Mouse (Mus musculus) erythroblast, embryonic 14.5 days (primary cell): Measurements from ENCODE around the gene Siah1a. TPM values are rescaled to one million over a fixed set of nuclear protein-coding genes. Genes with fewer than 3 reads are reported as not detected.

Experiments
- H3K27me3 ChIP-seq: 2 replicates; pipeline ENCODE4 v1.6.1; 2012; ENCODE audit warnings: inconsistent platforms; ENCODE audit not compliant: control insufficient read depth
- H3K36me3 ChIP-seq: 2 replicates; pipeline ENCODE4 v1.6.1; 2012; ENCODE audit warnings: mild to moderate bottlenecking, inconsistent platforms; ENCODE audit not compliant: control insufficient read depth
- H3K4me1 ChIP-seq: 2 replicates; pipeline ENCODE4 v1.6.1; 2012; ENCODE audit warnings: inconsistent platforms; ENCODE audit not compliant: control insufficient read depth
- H3K4me3 ChIP-seq: replicated peaks from 2 replicates; pipeline ENCODE3; 2012; ENCODE audit warnings: moderate library complexity, mild to moderate bottlenecking, inconsistent platforms
- H3K9me3 ChIP-seq: 2 replicates; pipeline ENCODE4 v1.6.1; 2012; ENCODE audit warnings: low read length, inconsistent platforms, mixed read lengths; ENCODE audit not compliant: control insufficient read depth
- GATA1 ChIP-seq: IDR thresholded peaks from 2 replicates; pipeline ENCODE4 v1.6.1; 2012; ENCODE audit warnings: low read length, inconsistent platforms, mixed read lengths
- TAL1 ChIP-seq: IDR thresholded peaks from 3 replicates; pipeline ENCODE4 v1.6.1; 2012; ENCODE audit warnings: low read length, inconsistent platforms, mixed read lengths
- polyA plus RNA-seq: library from polyadenylated mRNA; stranded (reverse); fragments of >175 nt; gene quantifications from 2 replicates; pipeline ENCODE4 v1.2.3, GENCODE M21; 2012

Siah1a gene
- polyA plus RNA-seq, 1 experiment = 0.97 TPM

DNA sequence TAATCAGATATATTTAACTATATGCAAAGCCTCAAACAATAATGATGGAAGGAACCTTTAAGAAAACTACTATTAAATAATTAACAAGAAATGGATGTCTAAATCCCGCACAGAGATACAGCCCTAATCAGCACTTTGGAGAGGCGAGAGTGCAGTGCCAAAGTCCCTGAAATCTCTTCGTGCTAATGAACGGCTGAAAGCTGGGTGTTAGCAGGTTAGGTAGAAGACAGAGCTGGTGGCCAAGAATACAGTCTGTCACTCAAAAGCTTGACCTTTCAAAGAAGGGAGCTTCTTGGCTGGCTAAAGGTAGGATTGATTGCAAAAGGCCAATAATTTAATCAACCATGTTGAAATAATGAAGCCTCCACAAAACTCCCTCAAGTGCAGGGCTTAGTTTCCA is 11.6 kb downstream of the Siah1a start:
- Histone ChIP-seq H3K27me3 (no peaks in the 10 kb centered on the region), H3K4me3 (no peak overlapping the region), H3K4me1 (peaks cover 36% of the 10 kb centered on the region), H3K36me3 (peaks cover 3% of the 10 kb centered on the region), H3K9me3 (no peaks in the 10 kb centered on the region)
- TF ChIP-seq GATA1 (no peak), TAL1 (no peak)

- peaks cover 23% of the 10 kb centered on the region for H3K36me3 ChIP-seq
- no peak for TF ChIP-seq TAL1
- no peak overlapping the region for H3K4me3 ChIP-seq
- no peaks in the 10 kb centered on the region for H3K27me3 ChIP-seq
- H3K9me3 ChIP-seq = no peaks in the 10 kb centered on the region
- H3K4me1 ChIP-seq = peaks cover 33% of the 10 kb centered on the region
Observed at GRCm38 (mm10) chr8:86730860-86731259, 14.9 kb downstream of the Siah1a start.

- TF ChIP-seq GATA1 (no peak), TAL1 (no peak)
- Histone ChIP-seq H3K4me3 (no peak overlapping the region), H3K9me3 (no peaks in the 10 kb centered on the region), H3K4me1 (peaks cover 27% of the 10 kb centered on the region), H3K36me3 (peaks cover 27% of the 10 kb centered on the region), H3K27me3 (no peaks in the 10 kb centered on the region)
Observed at GRCm38 (mm10) chr8:86730303-86730702, 15.4 kb downstream of the Siah1a start.

DNA sequence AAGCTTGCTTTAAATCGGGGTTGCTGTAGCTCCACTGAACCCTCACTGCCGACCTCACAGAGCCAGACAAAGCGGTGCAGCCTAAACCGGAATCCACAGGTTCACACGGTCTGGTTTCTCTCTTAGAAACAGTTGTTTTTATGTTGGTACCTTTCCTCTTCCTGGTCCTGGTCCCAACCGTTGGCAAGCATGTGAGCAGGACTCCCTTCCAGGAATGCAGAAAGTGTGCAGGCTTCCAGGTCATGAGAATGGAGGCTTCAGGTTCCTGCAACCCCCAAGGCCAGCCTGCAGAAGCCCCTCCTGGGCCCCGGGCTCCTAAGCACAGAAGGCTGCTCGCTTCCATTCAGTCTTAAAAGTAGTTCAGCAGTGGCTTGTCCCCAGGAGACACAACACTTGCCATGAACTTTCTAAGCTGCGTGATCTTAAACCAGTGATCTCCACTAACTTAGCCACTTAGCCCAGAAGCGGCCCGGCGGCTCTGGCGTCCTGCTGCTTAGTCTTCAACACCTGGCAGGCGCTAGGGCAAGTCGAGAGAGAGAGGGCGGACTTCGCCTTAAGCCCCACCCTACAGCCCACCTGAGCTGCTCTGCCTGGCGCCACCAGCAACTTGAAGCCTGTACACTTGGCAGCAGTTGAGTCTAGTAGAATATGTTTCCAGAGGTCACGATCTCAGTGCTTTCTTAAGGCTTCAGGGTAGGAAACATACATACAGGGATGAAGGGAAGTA is 17.3 kb downstream of the Siah1a start:
- peaks cover 35% of the 10 kb centered on the region for H3K36me3 ChIP-seq
- peaks cover 20% of the 10 kb centered on the region for H3K4me1 ChIP-seq
- no peak overlapping the region for H3K4me3 ChIP-seq
- no peaks in the 10 kb centered on the region for H3K27me3 ChIP-seq
- TF ChIP-seq GATA1 = no peak
- TF ChIP-seq TAL1 = no peak
- no peaks in the 10 kb centered on the region for H3K9me3 ChIP-seq

DNA sequence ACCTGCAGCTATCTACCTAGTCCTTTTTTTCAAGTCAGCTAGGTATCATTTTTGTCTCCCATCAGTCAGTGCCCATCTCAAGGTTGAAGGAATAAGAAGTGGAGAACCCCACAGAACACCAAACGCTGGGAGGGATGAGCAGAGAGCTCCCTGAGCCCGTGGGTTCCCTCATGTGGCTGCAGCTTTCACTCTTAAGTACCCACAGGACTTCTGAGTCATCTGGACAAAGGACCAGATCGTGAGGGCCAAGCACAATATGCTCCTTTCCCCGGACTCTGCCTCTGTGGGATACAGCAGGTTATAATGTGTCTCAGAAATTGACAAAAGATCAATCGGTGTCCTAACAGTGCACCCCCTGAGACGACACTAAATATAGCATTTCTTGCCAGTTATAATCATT is 18.8 kb downstream of the Siah1a start:
- H3K36me3 ChIP-seq = peaks cover 46% of the 10 kb centered on the region
- TF ChIP-seq TAL1 = no peak
- TF ChIP-seq GATA1 = no peak

DNA sequence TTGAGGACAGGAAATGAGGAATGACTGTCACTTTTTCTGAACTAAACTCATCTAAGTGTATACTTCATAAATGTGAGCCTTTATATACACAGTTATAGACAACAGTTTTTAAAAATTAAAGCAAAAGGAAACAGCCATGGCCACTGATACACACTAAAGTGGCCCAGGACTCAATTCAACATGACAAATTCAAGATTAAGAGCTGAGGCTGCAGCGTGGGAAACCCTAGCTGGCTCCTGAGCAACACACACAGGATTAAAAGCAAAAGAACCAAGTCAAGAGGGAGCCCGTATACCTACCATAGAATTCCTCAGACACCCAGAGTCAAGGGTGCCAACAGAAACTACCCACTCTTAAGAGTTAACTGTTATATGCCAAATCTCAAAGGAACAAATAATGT is 24.2 kb downstream of the Siah1a start:
- Histone ChIP-seq H3K27me3 (no peaks in the 10 kb centered on the region), H3K4me3 (no peak overlapping the region), H3K4me1 (no peaks in the 10 kb centered on the region; the same call in 1 of the 2 replicates), H3K9me3 (no peaks in the 10 kb centered on the region), H3K36me3 (peaks cover 69% of the 10 kb centered on the region)
- no peak for TF ChIP-seq TAL1
- no peak for TF ChIP-seq GATA1

More for the DNA sequence above, 18.8 kb downstream of the Siah1a start:
- Histone ChIP-seq H3K4me1 (peaks cover 18% of the 10 kb centered on the region), H3K27me3 (no peaks in the 10 kb centered on the region), H3K9me3 (no peaks in the 10 kb centered on the region), H3K4me3 (no peak overlapping the region)

DNA sequence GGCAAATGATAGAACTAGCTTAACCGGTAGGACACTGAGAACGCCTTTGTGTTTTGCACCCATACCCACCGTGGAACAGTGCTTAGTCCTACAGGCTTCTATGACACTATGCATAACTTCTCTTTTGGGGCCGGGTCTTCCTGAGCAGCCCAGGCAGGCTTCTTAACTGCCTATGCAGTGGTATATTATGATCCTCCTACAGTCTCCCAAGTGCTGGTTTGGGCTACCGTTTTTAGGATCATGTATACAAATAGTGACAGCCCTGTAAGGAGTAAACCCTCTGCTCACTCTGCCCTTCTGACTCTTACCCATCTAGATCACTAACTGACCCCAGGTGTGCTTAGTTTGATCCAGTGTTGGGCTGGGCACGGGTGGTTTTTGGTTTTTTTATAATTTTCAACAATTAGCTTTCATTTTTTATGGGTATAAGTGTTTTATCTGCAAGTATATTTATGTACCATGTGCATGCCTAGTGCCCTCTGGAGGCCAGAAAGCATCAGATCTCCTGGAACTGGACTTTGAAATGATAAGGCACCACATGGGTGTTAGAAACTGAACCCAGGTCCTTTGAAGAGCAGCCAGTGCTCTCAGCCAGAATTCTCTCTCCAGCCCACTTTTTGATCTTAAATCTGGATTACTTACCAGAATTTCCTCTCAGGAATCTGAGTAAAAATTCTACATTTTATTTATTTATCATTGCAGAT is 24.8 kb downstream of the Siah1a start:
- Histone ChIP-seq H3K36me3 (peaks cover 73% of the 10 kb centered on the region), H3K9me3 (no peaks in the 10 kb centered on the region), H3K4me1 (no peaks in the 10 kb centered on the region; the same call in 1 of the 2 replicates), H3K27me3 (no peaks in the 10 kb centered on the region), H3K4me3 (no peak overlapping the region)
- no peak for TF ChIP-seq GATA1
- TF ChIP-seq TAL1 = no peak

DNA sequence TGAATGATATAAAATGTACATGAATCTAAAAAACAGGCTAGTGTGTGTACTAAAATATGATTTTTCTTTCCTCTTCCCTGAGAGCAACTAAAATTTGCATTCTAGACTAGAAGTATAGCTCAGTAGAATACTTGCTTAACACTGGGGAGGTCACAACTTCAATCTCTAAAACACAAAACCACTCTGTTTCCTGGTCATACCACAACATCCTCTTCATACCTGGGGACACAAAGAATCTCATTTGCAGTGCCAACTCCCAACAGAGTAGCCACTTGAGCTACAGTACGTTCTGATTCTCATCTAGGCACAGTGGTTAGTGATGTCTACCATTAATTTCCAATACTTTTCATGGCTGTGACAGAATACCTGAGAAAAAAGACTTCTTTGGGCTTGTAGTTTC is 26.4 kb downstream of the Siah1a start:
- H3K4me1 ChIP-seq = peaks cover 4% of the 10 kb centered on the region
- H3K27me3 ChIP-seq = no peaks in the 10 kb centered on the region
- peaks cover 78% of the 10 kb centered on the region for H3K36me3 ChIP-seq
- no peak overlapping the region for H3K4me3 ChIP-seq
- no peaks in the 10 kb centered on the region for H3K9me3 ChIP-seq
- TF ChIP-seq GATA1 = no peak
- TF ChIP-seq TAL1 = no peak

- no peak for TF ChIP-seq GATA1
- TF ChIP-seq TAL1 = no peak
- H3K36me3 ChIP-seq = peaks cover 81% of the 10 kb centered on the region
Observed at GRCm38 (mm10) chr8:86718332-86718994, 27.3 kb downstream of the Siah1a start.

More at GRCm38 (mm10) chr8:86718332-86718994, 27.3 kb downstream of the Siah1a start:
- no peaks in the 10 kb centered on the region for H3K9me3 ChIP-seq
- no peak overlapping the region for H3K4me3 ChIP-seq
- peaks cover 6% of the 10 kb centered on the region for H3K4me1 ChIP-seq
- no peaks in the 10 kb centered on the region for H3K27me3 ChIP-seq
